In genomic region chr8:94735426-94736094, GRCm38 (mm10) we compare ENCODE assay signal across 9 mouse cellular contexts. TPM values are rescaled to one million over a fixed set of nuclear protein-coding genes. Genes with fewer than 3 reads are reported as not detected.
A peak's percentile ranks its signal among the peaks of the same experiment; 100 is the strongest.
DNase-seq lines count a peak whose midpoint lies in the region; ATAC-seq lines count a peak whose summit lies in the region.
"Had no signal": no experiment of that assay in that cellular context is flagged by ENCODE, and none has a peak within 500 bp of the region (broad histone marks: within the 10 kb centered on the region; RNA-seq: fewer than 3 reads in every experiment).

No protein-coding gene starts in this region.

- H3K4me1 ChIP-seq in midbrain, embryonic 10.5 days, result no peaks in the 10 kb centered on the region
- no peaks in the 10 kb centered on the region for H3K4me1 ChIP-seq in midbrain, embryonic 14.5 days (ENCODE audit: control insufficient read depth, insufficient read depth, low read length)
- no peaks in the 10 kb centered on the region for H3K4me1 ChIP-seq in hindbrain, embryonic 16.5 days (ENCODE audit: control insufficient read depth, insufficient read depth, low read depth, low read length)

- no peak overlapping the region for H3K4me2 ChIP-seq in midbrain, embryonic 14.5 days (ENCODE audit: low read length)
- H3K4me2 ChIP-seq in hindbrain, embryonic 16.5 days (ENCODE audit: low read length), result no peak overlapping the region

- no peak for ATAC-seq in midbrain, embryonic 14.5 days (ENCODE audit: low FRiP score, low TSS enrichment)
- ATAC-seq in granulocyte monocyte progenitor cell, adult 5-6 weeks (replicated peaks; ENCODE audit: poor library complexity, severe bottlenecking), result peak; percentile 47; the same call in 1 of the 2 replicates
- no peak for ATAC-seq in hindbrain, embryonic 16.5 days

- no peak overlapping the region for H3K9ac ChIP-seq in midbrain, embryonic 14.5 days (replicated peaks; ENCODE audit: low read length)
- no peak overlapping the region for H3K9ac ChIP-seq in hindbrain, embryonic 16.5 days (ENCODE audit: low read depth, low read length)

- H3K27ac ChIP-seq in midbrain, embryonic 10.5 days (replicated peaks), result 0 out of 2 replicates have a peak overlapping the region, but pooled peaks have one; percentile 4
- H3K27ac ChIP-seq in midbrain, embryonic 14.5 days (replicated peaks; ENCODE audit: low read depth, low read length), result no peak overlapping the region
- H3K27ac ChIP-seq in hindbrain, embryonic 16.5 days (ENCODE audit: low read depth, low read length), result no peak overlapping the region

- H3K27me3 ChIP-seq in midbrain, embryonic 10.5 days (ENCODE audit: low read depth, poor library complexity, severe bottlenecking), result no peaks in the 10 kb centered on the region
- no peaks in the 10 kb centered on the region for H3K27me3 ChIP-seq in midbrain, embryonic 14.5 days (ENCODE audit: control insufficient read depth, insufficient read depth, low read length)
- H3K27me3 ChIP-seq in hindbrain, embryonic 16.5 days (replicated peaks; ENCODE audit: control insufficient read depth, insufficient read depth, low read length), result no peaks in the 10 kb centered on the region

- H3K9me3 ChIP-seq in midbrain, embryonic 10.5 days (replicated peaks), result no peaks in the 10 kb centered on the region
- H3K9me3 ChIP-seq in midbrain, embryonic 14.5 days (ENCODE audit: control insufficient read depth, low read length), result no peaks in the 10 kb centered on the region
- H3K9me3 ChIP-seq in hindbrain, embryonic 16.5 days (ENCODE audit: control insufficient read depth, low read length), result no peaks in the 10 kb centered on the region; the same call in 1 of the 2 replicates

- no peaks in the 10 kb centered on the region for H3K36me3 ChIP-seq in midbrain, embryonic 10.5 days
- no peaks in the 10 kb centered on the region for H3K36me3 ChIP-seq in midbrain, embryonic 14.5 days (ENCODE audit: control insufficient read depth, insufficient read depth, low read length)
- no peaks in the 10 kb centered on the region for H3K36me3 ChIP-seq in hindbrain, embryonic 16.5 days (ENCODE audit: control insufficient read depth, insufficient read depth, low read length)

- no peak for DNase-seq in midbrain, embryonic 10.5 days (ENCODE audit: low spot score)
- DNase-seq in midbrain, embryonic 14.5 days, result no peak
- DNase-seq in kidney, postnatal 4 days, result peak; percentile 21 to 34
- DNase-seq in spleen, postnatal 36 days (ENCODE audit: low spot score in 2 of 2), result peak; percentile 15 to 36
- DNase-seq in layer of hippocampus, postnatal 10 days (ENCODE audit: low spot score in 2 of 2), result no peak
- no peak for DNase-seq in gastrocnemius, postnatal 10 days

- H3K4me3 ChIP-seq in midbrain, embryonic 10.5 days, result no peak overlapping the region
- H3K4me3 ChIP-seq in midbrain, embryonic 14.5 days (replicated peaks; ENCODE audit: low read depth, low read length), result no peak overlapping the region
- H3K4me3 ChIP-seq in hindbrain, embryonic 16.5 days (ENCODE audit: low read length), result no peak overlapping the region

- 88% methylated on average over 5 of the region's 5 CpGs for WGBS in midbrain, embryonic 10.5 days
- 78% methylated on average over 5 of the region's 5 CpGs for WGBS in midbrain, embryonic 14.5 days
- 74% methylated on average over 5 of the region's 5 CpGs for WGBS in hindbrain, embryonic 16.5 days

RNA-seq across cellular contexts. Expression of gene Ccl22, which starts 9.8 kb away (rescaled TPM):
- not detected in 2 replicates for polyA plus RNA-seq in midbrain, embryonic 10.5 days (2016; fragmentation: Nextera tagmentation; extraction: Ambion mirVana)
- 0.67 TPM in 1 of 2 replicates, not detected in the other for polyA plus RNA-seq in midbrain, embryonic 14.5 days (2014; fragmentation: Nextera tagmentation; extraction: Ambion mirVana)
- total RNA-seq in granulocyte monocyte progenitor cell, adult 5-6 weeks (2014; fragmentation: Nextera tagmentation), result not detected in 2 replicates
- total RNA-seq in granulocyte monocyte progenitor cell, adult 5-6 weeks (2017), result not detected in 2 replicates
- not detected for total RNA-seq in layer of hippocampus, postnatal 10 days (2021)
- not detected in 2 replicates for polyA plus RNA-seq in hindbrain, embryonic 16.5 days (2015; fragmentation: Nextera tagmentation; extraction: Ambion mirVana)
- total RNA-seq in gastrocnemius, postnatal 10 days (2021), result not detected
- polyA plus RNA-seq: neural tube, embryonic 14.5 days had no signal

RNA-seq across cellular contexts. Expression of gene Cx3cl1, which starts 36.2 kb away (rescaled TPM):
- 13.6 and 14.3 TPM in 2 replicates for polyA plus RNA-seq in midbrain, embryonic 10.5 days (2016; fragmentation: Nextera tagmentation; extraction: Ambion mirVana)
- 19.1 and 21.8 TPM in 2 replicates for polyA plus RNA-seq in midbrain, embryonic 14.5 days (2014; fragmentation: Nextera tagmentation; extraction: Ambion mirVana)
- 0.19 and 1.3 TPM in 2 replicates for total RNA-seq in granulocyte monocyte progenitor cell, adult 5-6 weeks (2014; fragmentation: Nextera tagmentation)
- total RNA-seq in granulocyte monocyte progenitor cell, adult 5-6 weeks (2017), result not detected in 2 replicates
- 100 to 1,000 TPM; 348 to 361 TPM for total RNA-seq in layer of hippocampus, postnatal 10 days (2021)
- 61.2 and 62.0 TPM in 2 replicates for polyA plus RNA-seq in hindbrain, embryonic 16.5 days (2015; fragmentation: Nextera tagmentation; extraction: Ambion mirVana)
- total RNA-seq in gastrocnemius, postnatal 10 days (2021), result 1 to 10 TPM; 1.2 to 2.4 TPM

RNA-seq across cellular contexts. Expression of gene Pllp, which starts 39.5 kb away (rescaled TPM):
- polyA plus RNA-seq in midbrain, embryonic 10.5 days (2016; fragmentation: Nextera tagmentation; extraction: Ambion mirVana), result 0.34 and 0.36 TPM in 2 replicates
- 0.82 and 1.3 TPM in 2 replicates for polyA plus RNA-seq in midbrain, embryonic 14.5 days (2014; fragmentation: Nextera tagmentation; extraction: Ambion mirVana)
- total RNA-seq in granulocyte monocyte progenitor cell, adult 5-6 weeks (2014; fragmentation: Nextera tagmentation), result not detected in 2 replicates
- not detected in 2 replicates for total RNA-seq in granulocyte monocyte progenitor cell, adult 5-6 weeks (2017)
- 10 to 100 TPM; 26.9 to 27.6 TPM for total RNA-seq in layer of hippocampus, postnatal 10 days (2021)
- 3.5 and 8.1 TPM in 2 replicates for polyA plus RNA-seq in hindbrain, embryonic 16.5 days (2015; fragmentation: Nextera tagmentation; extraction: Ambion mirVana)
- total RNA-seq in gastrocnemius, postnatal 10 days (2021), result 10 to 100 TPM in 1 of 2 experiments, 1 to 10 TPM in 1; 7.1 to 11.7 TPM

Comparison
In these comparisons a context has a peak if more than half of its experiments do, and no peak if none do; other contexts are left out.
1. DNase-seq: peak in kidney, postnatal 4 days (2 of 2) and spleen, postnatal 36 days (2 of 2); none in midbrain, embryonic 10.5 days (single experiment), midbrain, embryonic 14.5 days (single experiment), layer of hippocampus, postnatal 10 days (0 of 2) and gastrocnemius, postnatal 10 days (single experiment).
2. RNA of gene Cx3cl1, which starts 36.2 kb away (total RNA-seq): 348 to 361 TPM in layer of hippocampus, postnatal 10 days; 1.2 to 2.4 TPM in gastrocnemius, postnatal 10 days and 0.19 to 1.3 TPM in granulocyte monocyte progenitor cell, adult 5-6 weeks; every median in the first group is over 100 times any median in the second.
3. RNA of gene Pllp, which starts 39.5 kb away (total RNA-seq): 26.9 to 27.6 TPM in layer of hippocampus, postnatal 10 days and 7.1 to 11.7 TPM in gastrocnemius, postnatal 10 days; not detected in granulocyte monocyte progenitor cell, adult 5-6 weeks; every median in the first group is over 4 times any median in the second.